In genomic region chr2:170748901-170749300, GRCm38 (mm10) we compare ENCODE assay signal across 21 mouse cellular contexts. TPM values are rescaled to one million over a fixed set of nuclear protein-coding genes. Genes with fewer than 3 reads are reported as not detected.
DNase-seq lines count a peak whose midpoint lies in the region; ATAC-seq and TF ChIP-seq lines count a peak whose summit lies in the region.
"Had no signal": no experiment of that assay in that cellular context is flagged by ENCODE, and none has a peak within 500 bp of the region (broad histone marks: within the 10 kb centered on the region; RNA-seq: fewer than 3 reads in every experiment).

No protein-coding gene starts in this region.

- ATAC-seq in forebrain, postnatal 0 days = peak; percentile 54
- no peak for ATAC-seq in forebrain, embryonic 15.5 days (replicated peaks)
- no peak for ATAC-seq in midbrain, embryonic 11.5 days (ENCODE audit: low FRiP score)
- no peak for ATAC-seq in midbrain, embryonic 14.5 days (ENCODE audit: low FRiP score, low TSS enrichment)
- peak; percentile 62 for ATAC-seq in hindbrain, embryonic 16.5 days
- ATAC-seq in activated CD4-positive, CD25-positive, alpha-beta regulatory T cell, adult 4 months = no peak
- ATAC-seq: CD4-positive, CD25-positive, alpha-beta regulatory T cell, adult 4 months; intestine, embryonic 15.5 days had no signal

- no peak overlapping the region for H3K27ac ChIP-seq in forebrain, postnatal 0 days (ENCODE audit: low read depth, low read length)
- H3K27ac ChIP-seq in forebrain, embryonic 15.5 days (replicated peaks) = no peak overlapping the region
- no peak overlapping the region for H3K27ac ChIP-seq in midbrain, embryonic 11.5 days (ENCODE audit: low read depth, low read length)
- no peak overlapping the region for H3K27ac ChIP-seq in midbrain, embryonic 14.5 days (replicated peaks; ENCODE audit: low read depth, low read length)
- H3K27ac ChIP-seq in hindbrain, embryonic 16.5 days (ENCODE audit: low read depth, low read length) = no peak overlapping the region
- H3K27ac ChIP-seq: gastrocnemius, adult 2 months; intestine, embryonic 15.5 days had no signal

- no peaks in the 10 kb centered on the region for H3K36me3 ChIP-seq in forebrain, postnatal 0 days (ENCODE audit: insufficient read depth)
- H3K36me3 ChIP-seq in forebrain, embryonic 15.5 days = no peaks in the 10 kb centered on the region
- H3K36me3 ChIP-seq in midbrain, embryonic 11.5 days (ENCODE audit: control insufficient read depth, insufficient read depth, low read length) = no peaks in the 10 kb centered on the region
- H3K36me3 ChIP-seq in midbrain, embryonic 14.5 days (ENCODE audit: control insufficient read depth, insufficient read depth, low read length) = no peaks in the 10 kb centered on the region
- no peaks in the 10 kb centered on the region for H3K36me3 ChIP-seq in hindbrain, embryonic 16.5 days (ENCODE audit: control insufficient read depth, insufficient read depth, low read length)
- H3K36me3 ChIP-seq: embryonic facial prominence, embryonic 13.5 days; G1E; heart, embryonic 12.5 days; intestine, embryonic 15.5 days had no signal

- H3K4me1 ChIP-seq in forebrain, postnatal 0 days (ENCODE audit: insufficient read depth) = peaks cover 6% of the 10 kb centered on the region; the same call in 1 of the 2 replicates
- peaks cover 4% of the 10 kb centered on the region for H3K4me1 ChIP-seq in forebrain, embryonic 15.5 days
- no peaks in the 10 kb centered on the region for H3K4me1 ChIP-seq in midbrain, embryonic 11.5 days (ENCODE audit: control insufficient read depth, insufficient read depth, low read length)
- no peaks in the 10 kb centered on the region; the same call in 1 of the 2 replicates for H3K4me1 ChIP-seq in midbrain, embryonic 14.5 days (ENCODE audit: control insufficient read depth, insufficient read depth, low read length)
- H3K4me1 ChIP-seq in hindbrain, embryonic 16.5 days (ENCODE audit: control insufficient read depth, insufficient read depth, low read depth, low read length) = peaks cover 4% of the 10 kb centered on the region; the same call in 1 of the 2 replicates
- H3K4me1 ChIP-seq: intestine, embryonic 15.5 days had no signal

- peak; percentile 62 to 75 for DNase-seq in cerebellum, postnatal 10 days
- no peak for DNase-seq in cerebellum, adult 9-11 months
- no peak for DNase-seq in forebrain, postnatal 0 days
- DNase-seq in midbrain, embryonic 11.5 days (ENCODE audit: low spot score, missing footprints) = peak; percentile 62
- no peak for DNase-seq in midbrain, embryonic 14.5 days
- DNase-seq: adrenal gland, postnatal 14 days; B cell, adult 2 months; cerebellum, adult 18-20 months; cerebellum, postnatal 25 days; gastrocnemius, adult 2 months; gastrocnemius, postnatal 25 days; kidney, adult 18-20 months had no signal

- H3K27me3 ChIP-seq in forebrain, postnatal 0 days (ENCODE audit: insufficient read depth, low read length) = no peaks in the 10 kb centered on the region
- H3K27me3 ChIP-seq in forebrain, embryonic 15.5 days = no peaks in the 10 kb centered on the region
- H3K27me3 ChIP-seq in midbrain, embryonic 11.5 days (ENCODE audit: control insufficient read depth, insufficient read depth, low read length) = no peaks in the 10 kb centered on the region
- H3K27me3 ChIP-seq in midbrain, embryonic 14.5 days (ENCODE audit: control insufficient read depth, insufficient read depth, low read length) = no peaks in the 10 kb centered on the region
- no peaks in the 10 kb centered on the region for H3K27me3 ChIP-seq in hindbrain, embryonic 16.5 days (replicated peaks; ENCODE audit: control insufficient read depth, insufficient read depth, low read length)
- H3K27me3 ChIP-seq: embryonic facial prominence, embryonic 13.5 days; heart, embryonic 12.5 days; intestine, embryonic 15.5 days had no signal

- no peak overlapping the region for H3K4me2 ChIP-seq in forebrain, postnatal 0 days (ENCODE audit: low read depth)
- no peak overlapping the region for H3K4me2 ChIP-seq in forebrain, embryonic 15.5 days (replicated peaks)
- H3K4me2 ChIP-seq in midbrain, embryonic 11.5 days = no peak overlapping the region
- H3K4me2 ChIP-seq in midbrain, embryonic 14.5 days (ENCODE audit: low read length) = no peak overlapping the region
- no peak overlapping the region for H3K4me2 ChIP-seq in hindbrain, embryonic 16.5 days (ENCODE audit: low read length)
- H3K4me2 ChIP-seq: embryonic facial prominence, embryonic 13.5 days; heart, embryonic 12.5 days; intestine, embryonic 15.5 days had no signal

- H3K9me3 ChIP-seq in forebrain, postnatal 0 days (ENCODE audit: low read length) = no peaks in the 10 kb centered on the region
- no peaks in the 10 kb centered on the region for H3K9me3 ChIP-seq in forebrain, embryonic 15.5 days
- H3K9me3 ChIP-seq in midbrain, embryonic 11.5 days (ENCODE audit: control insufficient read depth, low read length) = no peaks in the 10 kb centered on the region
- no peaks in the 10 kb centered on the region for H3K9me3 ChIP-seq in midbrain, embryonic 14.5 days (ENCODE audit: control insufficient read depth, low read length)
- H3K9me3 ChIP-seq in hindbrain, embryonic 16.5 days (ENCODE audit: control insufficient read depth, low read length) = no peaks in the 10 kb centered on the region
- H3K9me3 ChIP-seq: intestine, embryonic 15.5 days had no signal

- no peak overlapping the region for H3K9ac ChIP-seq in forebrain, postnatal 0 days
- no peak overlapping the region for H3K9ac ChIP-seq in forebrain, embryonic 15.5 days (replicated peaks)
- H3K9ac ChIP-seq in midbrain, embryonic 11.5 days (ENCODE audit: low read length) = no peak overlapping the region
- no peak overlapping the region for H3K9ac ChIP-seq in midbrain, embryonic 14.5 days (replicated peaks; ENCODE audit: low read length)
- H3K9ac ChIP-seq in hindbrain, embryonic 16.5 days (ENCODE audit: low read depth, low read length) = no peak overlapping the region
- H3K9ac ChIP-seq: embryonic facial prominence, embryonic 13.5 days; heart, embryonic 12.5 days; intestine, embryonic 15.5 days had no signal

- 30% methylated on average over 3 of the region's 3 CpGs for WGBS in forebrain, postnatal 0 days
- WGBS in forebrain, embryonic 15.5 days = 35% methylated on average over 3 of the region's 3 CpGs
- 87% methylated on average over 3 of the region's 3 CpGs for WGBS in midbrain, embryonic 11.5 days
- 69% methylated on average over 3 of the region's 3 CpGs for WGBS in midbrain, embryonic 14.5 days
- WGBS in hindbrain, embryonic 16.5 days = 54% methylated on average over 3 of the region's 3 CpGs

- no peak for TF ChIP-seq CTCF in forebrain, postnatal 0 days (IDR thresholded peaks at IDR 0.05; ENCODE audit: low read depth)

- no peak overlapping the region for H3K4me3 ChIP-seq in forebrain, postnatal 0 days (ENCODE audit: low read depth, low read length)
- no peak overlapping the region for H3K4me3 ChIP-seq in forebrain, embryonic 15.5 days
- no peak overlapping the region for H3K4me3 ChIP-seq in midbrain, embryonic 11.5 days (ENCODE audit: low read depth, low read length)
- H3K4me3 ChIP-seq in midbrain, embryonic 14.5 days (replicated peaks; ENCODE audit: low read depth, low read length) = no peak overlapping the region
- H3K4me3 ChIP-seq in hindbrain, embryonic 16.5 days (ENCODE audit: low read length) = no peak overlapping the region
- H3K4me3 ChIP-seq: embryonic facial prominence, embryonic 13.5 days; gastrocnemius, adult 2 months; heart, embryonic 12.5 days; intestine, embryonic 15.5 days had no signal

RNA-seq across cellular contexts. Expression of gene Dok5, which starts 17.3 kb away (rescaled TPM):
- 50.2 and 93.9 TPM in 2 replicates for total RNA-seq in forebrain, postnatal 0 days (2014; rRNA removed)
- 79.9 and 128 TPM in 2 replicates for polyA plus RNA-seq in forebrain, postnatal 0 days (2015; fragmentation: Nextera tagmentation; extraction: Ambion mirVana)
- polyA plus RNA-seq in forebrain, embryonic 15.5 days (2015; fragmentation: Nextera tagmentation; extraction: Ambion mirVana) = 73.9 and 76.7 TPM in 2 replicates
- 19.5 and 21.2 TPM in 2 replicates for polyA plus RNA-seq in midbrain, embryonic 11.5 days (2014; fragmentation: Nextera tagmentation; extraction: Ambion mirVana)
- polyA plus RNA-seq in midbrain, embryonic 14.5 days (2014; fragmentation: Nextera tagmentation; extraction: Ambion mirVana) = 31.5 and 43.0 TPM in 2 replicates
- 62.3 and 64.5 TPM in 2 replicates for polyA plus RNA-seq in hindbrain, embryonic 16.5 days (2015; fragmentation: Nextera tagmentation; extraction: Ambion mirVana)
- not detected for polyA plus RNA-seq in activated CD4-positive, CD25-positive, alpha-beta regulatory T cell, adult 4 months (2017; shearing (Covaris generic))
- total RNA-seq: granulocyte monocyte progenitor cell, adult 5-6 weeks had no signal
- polyA plus RNA-seq: CD4-positive, CD25-positive, alpha-beta regulatory T cell, adult 4 months; G1E had no signal

Comparison
In these comparisons a context has a peak if more than half of its experiments do, and no peak if none do; other contexts are left out.
1. DNase-seq: peak in cerebellum, postnatal 10 days (2 of 2) and midbrain, embryonic 11.5 days (single experiment); none in cerebellum, adult 9-11 months (single experiment), forebrain, postnatal 0 days (single experiment) and midbrain, embryonic 14.5 days (single experiment).
2. ATAC-seq: peak in forebrain, postnatal 0 days (single experiment) and hindbrain, embryonic 16.5 days (single experiment); none in forebrain, embryonic 15.5 days (single experiment), midbrain, embryonic 11.5 days (single experiment), midbrain, embryonic 14.5 days (single experiment) and activated CD4-positive, CD25-positive, alpha-beta regulatory T cell, adult 4 months (single experiment).
3. RNA of gene Dok5, which starts 17.3 kb away (polyA plus RNA-seq): 79.9 to 128 TPM in forebrain, postnatal 0 days, 73.9 to 76.7 TPM in forebrain, embryonic 15.5 days, 62.3 to 64.5 TPM in hindbrain, embryonic 16.5 days, 31.5 to 43.0 TPM in midbrain, embryonic 14.5 days and 19.5 to 21.2 TPM in midbrain, embryonic 11.5 days; not detected in activated CD4-positive, CD25-positive, alpha-beta regulatory T cell, adult 4 months; every median in the first group is over 10 times any median in the second.